Mouse (Mus musculus) midbrain, embryonic 12.5 days (tissue): ENCODE data around the gene Ddx6. TPM values are rescaled to one million over a fixed set of nuclear protein-coding genes. Genes with fewer than 3 reads are reported as not detected.
A peak's percentile ranks its signal among the peaks of the same experiment; 100 is the strongest.

Experiments
- ATAC-seq: fragments of 200-750 bp; cut with Nextera tagmentation; 2 replicates; pipeline ENCODE4 v1.8.0; 2017; ENCODE audit warnings: low read depth, moderate TSS enrichment, moderate library complexity; ENCODE audit not compliant: low FRiP score
- H3K27ac ChIP-seq: fragments of 300-500 bp; sonication (generic); replicated peaks from 2 replicates; pipeline ENCODE4 v1.5.1; 2016; ENCODE audit warnings: mild to moderate bottlenecking
- H3K27me3 ChIP-seq: fragments of 300-500 bp; sonication (generic); 2 replicates; pipeline ENCODE4 v1.6.1; 2016; ENCODE audit warnings: mild to moderate bottlenecking
- H3K36me3 ChIP-seq: fragments of 300-500 bp; sonication (generic); 2 replicates; pipeline ENCODE4 v1.6.1; 2016
- H3K4me1 ChIP-seq: fragments of 300-500 bp; sonication (generic); 2 replicates; pipeline ENCODE4 v1.6.1; 2016
- H3K4me2 ChIP-seq: fragments of 300-500 bp; sonication (generic); replicated peaks from 2 replicates; pipeline ENCODE4 v1.6.1; 2016; ENCODE audit warnings: mild to moderate bottlenecking, moderate library complexity
- H3K4me3 ChIP-seq: fragments of 300-500 bp; sonication (generic); 2 replicates; pipeline ENCODE4 v1.5.1; 2016; ENCODE audit warnings: mild to moderate bottlenecking
- H3K9ac ChIP-seq: fragments of 300-500 bp; sonication (generic); replicated peaks from 2 replicates; pipeline ENCODE4 v1.6.1; 2016; ENCODE audit warnings: mild to moderate bottlenecking, moderate library complexity
- H3K9me3 ChIP-seq: fragments of 300-500 bp; sonication (generic); 2 replicates; pipeline ENCODE4 v1.6.1; 2016; ENCODE audit warnings: mild to moderate bottlenecking
- WGBS: fragments of 180-500 bp; shearing (Covaris S2); methylation state at CpG from one replicate; pipeline ENCODE4 v1.1.7; 2016; 5-methylcytosine and 5-hydroxymethylcytosine counted together
- polyA plus RNA-seq: library from polyadenylated mRNA; unstranded; fragments of >200 nt; fragmentation: Nextera tagmentation; extraction: Ambion mirVana; gene quantifications from 2 replicates; pipeline ENCODE4 v1.2.1, GENCODE M21; 2016

The Ddx6 gene
- polyA plus RNA-seq, 1 experiment from 2014 or later = 25.2 TPM

- Histone ChIP-seq H3K4me3 (no peak overlapping the region), H3K27me3 (no peaks in the 10 kb centered on the region), H3K36me3 (no peaks in the 10 kb centered on the region), H3K9me3 (no peaks in the 10 kb centered on the region), H3K4me2 (no peak overlapping the region), H3K27ac (no peak overlapping the region), H3K4me1 (no peaks in the 10 kb centered on the region), H3K9ac (no peak overlapping the region)
- 63% methylated on average over 5 of the region's 5 CpGs for WGBS
- ATAC-seq = no peak
Measured at GRCm38 (mm10) chr9:44679565-44679964, 74.9 kb downstream of the Ddx6 start.

- Histone ChIP-seq H3K4me3 (no peak overlapping the region), H3K4me2 (no peak overlapping the region), H3K27me3 (no peaks in the 10 kb centered on the region), H3K27ac (no peak overlapping the region), H3K9ac (no peak overlapping the region), H3K9me3 (no peaks in the 10 kb centered on the region), H3K36me3 (peaks cover 13% of the 10 kb centered on the region), H3K4me1 (peaks cover 22% of the 10 kb centered on the region)
- ATAC-seq = no peak
- 89% methylated on average over 8 of the region's 8 CpGs for WGBS
Measured at GRCm38 (mm10) chr9:44683046-44683445, 78.4 kb downstream of the Ddx6 start.

GRCm38 (mm10) chr9:44685346-44686330 lies 80.9 kb downstream of the Ddx6 start:
- H3K27ac ChIP-seq = peak overlapping the region; percentile 75
- WGBS = 34% methylated on average over 14 of the region's 14 CpGs
- peak; percentile 52 for ATAC-seq
- H3K27me3 ChIP-seq = no peaks in the 10 kb centered on the region
- peaks cover 31% of the 10 kb centered on the region for H3K36me3 ChIP-seq
- peaks cover 22% of the 10 kb centered on the region for H3K4me1 ChIP-seq
- H3K9me3 ChIP-seq = no peaks in the 10 kb centered on the region
- no peak overlapping the region for H3K4me2 ChIP-seq
- 0 out of 2 replicates have a peak overlapping the region, but pooled peaks have one; percentile 20 for H3K9ac ChIP-seq
- no peak overlapping the region for H3K4me3 ChIP-seq

- Histone ChIP-seq H3K27ac (peak overlapping the region; percentile 75), H3K4me2 (no peak overlapping the region), H3K4me1 (peaks cover 22% of the 10 kb centered on the region), H3K27me3 (no peaks in the 10 kb centered on the region), H3K9me3 (no peaks in the 10 kb centered on the region), H3K4me3 (no peak overlapping the region), H3K9ac (no peak overlapping the region), H3K36me3 (peaks cover 41% of the 10 kb centered on the region)
- ATAC-seq = peak; percentile 82
- 29% methylated on average over 5 of the region's 5 CpGs for WGBS
Measured at GRCm38 (mm10) chr9:44686638-44687037, 81.9 kb downstream of the Ddx6 start.

- Histone ChIP-seq H3K4me2 (no peak overlapping the region), H3K27ac (no peak overlapping the region), H3K9me3 (no peaks in the 10 kb centered on the region), H3K36me3 (peaks cover 53% of the 10 kb centered on the region), H3K4me1 (peaks cover 22% of the 10 kb centered on the region), H3K9ac (no peak overlapping the region), H3K4me3 (no peak overlapping the region), H3K27me3 (no peaks in the 10 kb centered on the region)
- WGBS = 84% methylated on average over 9 of the region's 9 CpGs
- ATAC-seq = no peak
Measured at GRCm38 (mm10) chr9:44688013-44688412, 83.3 kb downstream of the Ddx6 start.

Other genes starting within 250 kb of the Ddx6 start
- 36.5 and 40.8 TPM in 2 replicates for gene Vps11, start 243.2 kb upstream of the Ddx6 start, polyA plus RNA-seq
- gene Hyou1, start 225.4 kb upstream of the Ddx6 start, polyA plus RNA-seq = 36.2 and 39.4 TPM in 2 replicates
- 24.9 and 29.3 TPM in 2 replicates for gene Slc37a4, start 208.0 kb upstream of the Ddx6 start, polyA plus RNA-seq
- 1,381 and 1,435 TPM in 2 replicates for gene Rps25, start 197.8 kb upstream of the Ddx6 start, polyA plus RNA-seq
- 269 and 272 TPM in 2 replicates for gene Trappc4, start 197.3 kb upstream of the Ddx6 start, polyA plus RNA-seq
- gene Ccdc84, start 186.3 kb upstream of the Ddx6 start, polyA plus RNA-seq = 31.9 and 33.2 TPM in 2 replicates
- not detected in 2 replicates for gene Foxr1, start 163.8 kb upstream of the Ddx6 start, polyA plus RNA-seq
- gene Upk2, start 149.9 kb upstream of the Ddx6 start, polyA plus RNA-seq = not detected in 2 replicates
- gene Bcl9l, start 122.1 kb upstream of the Ddx6 start, polyA plus RNA-seq = 10.2 and 10.4 TPM in 2 replicates
- gene Cxcr5, start 43.0 kb upstream of the Ddx6 start, polyA plus RNA-seq = not detected in 2 replicates
- not detected in 2 replicates for gene Treh, start 68.3 kb downstream of the Ddx6 start, polyA plus RNA-seq
- 72.8 and 74.5 TPM in 2 replicates for gene Phldb1, start 130.3 kb downstream of the Ddx6 start, polyA plus RNA-seq
- gene Arcn1, start 163.0 kb downstream of the Ddx6 start, polyA plus RNA-seq = 175 and 179 TPM in 2 replicates
- 156 TPM in 2 replicates for gene Ift46, start 163.0 kb downstream of the Ddx6 start, polyA plus RNA-seq
- 5.5 and 5.9 TPM in 2 replicates for gene Tmem25, start 194.4 kb downstream of the Ddx6 start, polyA plus RNA-seq
- not detected in 2 replicates for gene Ttc36, start 198.2 kb downstream of the Ddx6 start, polyA plus RNA-seq